Mouse (Mus musculus) kidney, adult 2 months (tissue): Measurements from ENCODE around the gene Arrdc3.

Experiments
- CTCF ChIP-seq: fragments of 200-500 bp; conservative IDR thresholded peaks from 2 replicates; pipeline ENCODE4 v1.5.1; 2011; ENCODE audit warnings: low read depth, mild to moderate bottlenecking, control low read depth, low read length, moderate library complexity, mixed read lengths; ENCODE audit not compliant: insufficient read depth, insufficient read length
- POLR2A ChIP-seq: fragments of 200-500 bp; IDR thresholded peaks from one replicate; pipeline ENCODE4 v1.6.1; 2011; ENCODE audit warnings: low read depth, low read length, control low read depth

GRCm38 (mm10) chr13:80864195-80864594 lies 19.0 kb upstream of the Arrdc3 start:
- TF ChIP-seq CTCF (no peak), POLR2A (no peak)
